Comparison of ENCODE assay signal across 8 mouse cellular contexts in the genomic region with DNA sequence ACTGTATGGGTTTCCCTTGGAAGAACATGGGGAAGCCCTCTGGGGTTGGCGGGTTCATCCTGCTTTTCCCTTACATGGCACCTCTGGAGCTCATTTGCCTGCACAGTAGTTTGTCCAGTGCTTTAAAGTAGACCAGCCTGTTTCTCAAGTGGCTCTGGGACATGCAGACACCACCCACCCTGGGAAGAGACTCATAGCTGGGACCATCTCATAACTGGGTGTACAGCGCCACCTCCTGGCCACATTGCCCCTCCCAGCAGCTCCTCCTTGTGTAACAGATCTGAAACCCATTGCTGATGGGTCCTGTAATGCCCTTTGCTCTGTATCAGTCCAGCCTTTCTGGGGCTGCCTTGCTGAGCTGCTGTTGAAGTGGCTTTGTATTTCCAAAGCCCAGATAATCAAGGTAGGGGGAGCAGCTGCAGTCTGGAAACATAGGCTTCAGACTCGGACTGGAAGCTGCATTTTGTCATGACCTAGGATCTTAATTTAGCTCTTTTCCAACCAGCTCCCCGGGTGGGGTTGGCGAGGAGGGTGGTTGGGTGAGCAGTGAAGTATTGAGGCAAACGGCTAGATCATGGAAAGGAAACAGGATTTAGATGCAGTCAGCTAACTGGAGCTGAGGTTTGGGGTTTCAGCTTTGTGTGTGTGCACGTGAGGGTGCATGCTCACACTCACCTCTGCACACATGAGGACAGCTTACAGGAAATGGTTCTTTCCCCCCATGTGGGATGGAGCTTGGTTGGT. TPM values are rescaled to one million over a fixed set of nuclear protein-coding genes. Genes with fewer than 3 reads are reported as not detected.
DNase-seq lines count a peak whose midpoint lies in the region; ATAC-seq and TF ChIP-seq lines count a peak whose summit lies in the region.

No protein-coding gene starts in this region.

- 63% methylated on average over 7 of the region's 7 CpGs for WGBS in forebrain, embryonic 14.5 days
- WGBS in liver, embryonic 16.5 days (ENCODE audit: insufficient replicate concordance), result 64% methylated on average over 7 of the region's 7 CpGs
- WGBS in neural tube, embryonic 13.5 days, result 57% methylated on average over 7 of the region's 7 CpGs

- no peaks in the 10 kb centered on the region for H3K27me3 ChIP-seq in E14TG2a.4 (ENCODE audit: insufficient read depth, low read length)
- no peaks in the 10 kb centered on the region for H3K27me3 ChIP-seq in forebrain, embryonic 14.5 days (replicated peaks; ENCODE audit: control insufficient read depth, insufficient read depth, low read length)
- no peaks in the 10 kb centered on the region for H3K27me3 ChIP-seq in liver, embryonic 16.5 days (ENCODE audit: control insufficient read depth, insufficient read depth, low read depth, low read length)
- no peaks in the 10 kb centered on the region for H3K27me3 ChIP-seq in neural tube, embryonic 13.5 days
- no peaks in the 10 kb centered on the region for H3K27me3 ChIP-seq in testis, adult 2 months (ENCODE audit: control insufficient read depth, insufficient read depth, low read length)

- H3K27ac ChIP-seq in forebrain, embryonic 14.5 days (ENCODE audit: low read depth, low read length), result no peak overlapping the region
- H3K27ac ChIP-seq in liver, embryonic 16.5 days (ENCODE audit: low read length), result no peak overlapping the region
- H3K27ac ChIP-seq in neural tube, embryonic 13.5 days (replicated peaks), result 0 out of 2 replicates have a peak overlapping the region, but pooled peaks have one; percentile 23
- H3K27ac ChIP-seq in testis, adult 2 months (ENCODE audit: control insufficient read depth, insufficient read depth, low read depth, low read length), result no peak overlapping the region

- intact Hi-C loops in heart, postnatal 10 days (cut with DNase I), result loop anchor here (1.0 to 2.0 kb wide), 3 partner anchors 40 to 71 kb away; a partner anchor contains a TSS

- peak; percentile 88 for DNase-seq in forebrain, embryonic 14.5 days (ENCODE audit: low spot score)
- peak; percentile 91 to 93 for DNase-seq in heart, postnatal 10 days
- peak; percentile 93 to 94 for DNase-seq in kidney, postnatal 4 days

- no peak for TF ChIP-seq POLR2A in testis, adult 2 months (IDR thresholded peaks at IDR 0.05; ENCODE audit: control insufficient read depth, low read depth, low read length)

- H3K9me3 ChIP-seq in E14TG2a.4 (ENCODE audit: low read length), result no peaks in the 10 kb centered on the region
- no peaks in the 10 kb centered on the region for H3K9me3 ChIP-seq in forebrain, embryonic 14.5 days (replicated peaks; ENCODE audit: control insufficient read depth, low read length)
- H3K9me3 ChIP-seq in liver, embryonic 16.5 days (replicated peaks; ENCODE audit: control insufficient read depth, low read length), result no peaks in the 10 kb centered on the region
- no peaks in the 10 kb centered on the region for H3K9me3 ChIP-seq in neural tube, embryonic 13.5 days

- peak; percentile 85 for TF ChIP-seq CTCF in E14TG2a.4 (conservative IDR thresholded peaks at IDR 0.05; ENCODE audit: low read length)
- TF ChIP-seq CTCF in testis, adult 2 months (IDR thresholded peaks at IDR 0.05; ENCODE audit: control insufficient read depth, insufficient read depth, insufficient replicate concordance, low read depth, low read length), result peak; percentile 87; the same call in 1 of the 2 replicates

- H3K4me1 ChIP-seq in E14TG2a.4 (replicated peaks; ENCODE audit: low read depth, low read length), result peaks cover 97% of the 10 kb centered on the region
- peaks cover 21% of the 10 kb centered on the region for H3K4me1 ChIP-seq in forebrain, embryonic 14.5 days (ENCODE audit: control insufficient read depth, insufficient read depth, low read length)
- peaks cover 28% of the 10 kb centered on the region for H3K4me1 ChIP-seq in liver, embryonic 16.5 days (ENCODE audit: control insufficient read depth, low read depth, low read length)
- peaks cover 58% of the 10 kb centered on the region for H3K4me1 ChIP-seq in neural tube, embryonic 13.5 days (replicated peaks)
- H3K4me1 ChIP-seq in testis, adult 2 months (ENCODE audit: control insufficient read depth, insufficient read depth, low read length), result peaks cover 2% of the 10 kb centered on the region; the same call in 1 of the 2 replicates

- no peak overlapping the region for H3K4me3 ChIP-seq in E14TG2a.4 (replicated peaks; ENCODE audit: low read length)
- H3K4me3 ChIP-seq in forebrain, embryonic 14.5 days (ENCODE audit: low read depth, low read length), result no peak overlapping the region
- no peak overlapping the region for H3K4me3 ChIP-seq in liver, embryonic 16.5 days (ENCODE audit: low read depth, low read length)
- H3K4me3 ChIP-seq in neural tube, embryonic 13.5 days, result no peak overlapping the region
- no peak overlapping the region for H3K4me3 ChIP-seq in testis, adult 2 months (ENCODE audit: control insufficient read depth, low read depth, low read length)

- ATAC-seq in cerebellum, adult (ENCODE audit: insufficient number of reproducible peaks, low FRiP score, low TSS enrichment), result peak; percentile 53
- ATAC-seq in forebrain, embryonic 14.5 days, result peak; percentile 78
- ATAC-seq in liver, embryonic 16.5 days (ENCODE audit: low read depth), result peak; percentile 65
- ATAC-seq in neural tube, embryonic 13.5 days (ENCODE audit: low read depth), result peak; percentile 37; the same call in 1 of the 2 replicates

- no peak overlapping the region for H3K9ac ChIP-seq in forebrain, embryonic 14.5 days (ENCODE audit: low read length)
- H3K9ac ChIP-seq in liver, embryonic 16.5 days (ENCODE audit: low read depth, low read length), result no peak overlapping the region
- H3K9ac ChIP-seq in neural tube, embryonic 13.5 days, result peak overlapping the region; percentile 23; the same call in 1 of the 2 replicates

- H3K36me3 ChIP-seq in E14TG2a.4 (ENCODE audit: insufficient read depth, low read length), result peaks cover 58% of the 10 kb centered on the region
- peaks cover 41% of the 10 kb centered on the region for H3K36me3 ChIP-seq in forebrain, embryonic 14.5 days (ENCODE audit: control insufficient read depth, insufficient read depth, low read length)
- H3K36me3 ChIP-seq in liver, embryonic 16.5 days (ENCODE audit: control insufficient read depth, insufficient read depth), result peaks cover 28% of the 10 kb centered on the region
- H3K36me3 ChIP-seq in neural tube, embryonic 13.5 days, result peaks cover 35% of the 10 kb centered on the region
- H3K36me3 ChIP-seq in testis, adult 2 months (ENCODE audit: control insufficient read depth, insufficient read depth, low read length), result no peaks in the 10 kb centered on the region

- H3K4me2 ChIP-seq in forebrain, embryonic 14.5 days (ENCODE audit: low read length), result no peak overlapping the region
- no peak overlapping the region for H3K4me2 ChIP-seq in liver, embryonic 16.5 days (ENCODE audit: low read depth, low read length)
- H3K4me2 ChIP-seq in neural tube, embryonic 13.5 days, result no peak overlapping the region

RNA-seq across cellular contexts. Expression of a gene that starts 10.0 kb away (rescaled TPM):
- 0.07 and 0.70 TPM in 2 replicates for polyA plus RNA-seq in forebrain, embryonic 14.5 days (2014; fragmentation: Nextera tagmentation; extraction: Ambion mirVana)
- total RNA-seq in heart, postnatal 10 days (2021), result under 1 TPM; 0.14 to 0.17 TPM
- 0.09 TPM in 1 of 2 replicates, not detected in the other for polyA plus RNA-seq in liver, embryonic 16.5 days (2015; fragmentation: Nextera tagmentation; extraction: Ambion mirVana)
- polyA plus RNA-seq in neural tube, embryonic 13.5 days (2015; fragmentation: Nextera tagmentation; extraction: Ambion mirVana), result 23.0 and 36.0 TPM in 2 replicates
- 0.04 and 0.20 TPM in 2 replicates for polyA plus RNA-seq in testis, adult 2 months (2012; rRNA removed)

RNA-seq across cellular contexts. Expression of a gene that starts 12.0 kb away (rescaled TPM):
- 30.2 and 34.5 TPM in 2 replicates for polyA plus RNA-seq in forebrain, embryonic 14.5 days (2014; fragmentation: Nextera tagmentation; extraction: Ambion mirVana)
- total RNA-seq in heart, postnatal 10 days (2021), result 100 to 1,000 TPM; 131 to 149 TPM
- polyA plus RNA-seq in liver, embryonic 16.5 days (2015; fragmentation: Nextera tagmentation; extraction: Ambion mirVana), result 11.1 and 12.2 TPM in 2 replicates
- 21.9 and 26.9 TPM in 2 replicates for polyA plus RNA-seq in neural tube, embryonic 13.5 days (2015; fragmentation: Nextera tagmentation; extraction: Ambion mirVana)
- 39.4 and 46.8 TPM in 2 replicates for polyA plus RNA-seq in testis, adult 2 months (2012; rRNA removed)

RNA-seq across cellular contexts. Expression of a gene that starts 40.2 kb away (rescaled TPM):
- polyA plus RNA-seq in forebrain, embryonic 14.5 days (2014; fragmentation: Nextera tagmentation; extraction: Ambion mirVana), result 64.4 and 65.4 TPM in 2 replicates
- total RNA-seq in heart, postnatal 10 days (2021), result 10 to 100 TPM; 53.1 to 66.2 TPM
- 37.1 and 40.1 TPM in 2 replicates for polyA plus RNA-seq in liver, embryonic 16.5 days (2015; fragmentation: Nextera tagmentation; extraction: Ambion mirVana)
- polyA plus RNA-seq in neural tube, embryonic 13.5 days (2015; fragmentation: Nextera tagmentation; extraction: Ambion mirVana), result 53.3 and 65.1 TPM in 2 replicates
- polyA plus RNA-seq in testis, adult 2 months (2012; rRNA removed), result 12.2 and 14.3 TPM in 2 replicates

RNA-seq across cellular contexts. Expression of a gene that starts 50.7 kb away (rescaled TPM):
- polyA plus RNA-seq in forebrain, embryonic 14.5 days (2014; fragmentation: Nextera tagmentation; extraction: Ambion mirVana), result 21.4 and 22.3 TPM in 2 replicates
- 1 to 10 TPM; 7.6 to 8.6 TPM for total RNA-seq in heart, postnatal 10 days (2021)
- 13.4 and 13.5 TPM in 2 replicates for polyA plus RNA-seq in liver, embryonic 16.5 days (2015; fragmentation: Nextera tagmentation; extraction: Ambion mirVana)
- polyA plus RNA-seq in neural tube, embryonic 13.5 days (2015; fragmentation: Nextera tagmentation; extraction: Ambion mirVana), result 22.5 and 25.7 TPM in 2 replicates
- 9.4 and 10.0 TPM in 2 replicates for polyA plus RNA-seq in testis, adult 2 months (2012; rRNA removed)

RNA-seq across cellular contexts. Expression of a gene that starts 50.8 kb away (rescaled TPM):
- polyA plus RNA-seq in forebrain, embryonic 14.5 days (2014; fragmentation: Nextera tagmentation; extraction: Ambion mirVana), result 0.06 TPM in 1 of 2 replicates, not detected in the other
- under 1 TPM; 0.12 to 0.17 TPM for total RNA-seq in heart, postnatal 10 days (2021)
- polyA plus RNA-seq in liver, embryonic 16.5 days (2015; fragmentation: Nextera tagmentation; extraction: Ambion mirVana), result 0.09 and 0.21 TPM in 2 replicates
- 0.20 and 0.25 TPM in 2 replicates for polyA plus RNA-seq in neural tube, embryonic 13.5 days (2015; fragmentation: Nextera tagmentation; extraction: Ambion mirVana)
- 0.05 and 0.08 TPM in 2 replicates for polyA plus RNA-seq in testis, adult 2 months (2012; rRNA removed)

Comparison
In these comparisons a context has a peak if more than half of its experiments do, and no peak if none do; other contexts are left out.
1. RNA of a gene that starts 10.0 kb away (polyA plus RNA-seq): 23.0 to 36.0 TPM in neural tube, embryonic 13.5 days; 0.07 to 0.70 TPM in forebrain, embryonic 14.5 days, 0.04 to 0.20 TPM in testis, adult 2 months and 0.09 TPM in liver, embryonic 16.5 days; every median in the first group is over 10 times any median in the second.
2. Peak in every context shown above with its lines, with median percentiles within 50 percentile points of each other: ATAC-seq and DNase-seq.